Mouse (Mus musculus): ENCODE measurements around the gene Gpr165.

The Gpr165 gene

DNA sequence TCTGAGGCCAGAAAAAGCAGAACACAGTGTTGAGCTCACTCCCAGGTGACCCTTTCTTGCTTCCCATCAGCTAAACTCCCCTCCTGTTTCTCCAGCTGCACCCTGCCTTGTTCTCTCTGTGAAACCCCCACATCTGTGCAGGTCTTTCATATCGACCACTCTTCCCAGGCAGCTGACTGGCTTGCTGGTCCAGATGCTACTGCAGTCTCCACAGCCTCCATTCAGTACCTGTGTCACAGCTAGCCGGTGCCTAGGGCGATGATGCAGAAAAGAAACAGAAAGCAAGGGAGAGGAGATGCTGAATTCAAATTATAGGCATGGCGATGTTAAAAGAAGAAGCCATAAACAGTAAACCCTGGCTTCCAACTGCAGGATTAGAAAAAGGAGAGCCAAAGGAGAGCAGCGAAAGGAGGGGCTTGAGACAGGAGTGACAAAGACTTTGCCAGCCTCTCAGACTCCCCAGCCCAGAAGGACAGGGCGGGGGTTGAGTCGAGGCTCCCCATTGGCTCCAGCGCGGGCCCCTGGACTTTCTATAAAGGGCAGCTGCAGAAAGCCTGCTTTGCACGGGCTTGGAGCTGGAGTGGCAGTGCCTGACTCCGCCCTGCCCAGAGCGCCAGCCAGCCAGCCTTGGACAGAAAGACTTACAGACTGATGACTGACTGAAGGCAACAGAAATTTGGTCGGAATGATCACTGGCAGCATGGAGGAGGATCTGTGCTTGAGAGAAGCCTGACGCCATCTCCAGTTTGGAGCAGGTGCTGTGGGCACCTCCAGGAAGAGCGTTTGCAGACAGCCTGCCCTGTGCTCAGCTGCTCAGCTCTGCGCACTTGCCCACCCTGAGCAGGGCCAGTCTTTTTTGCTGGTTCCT, at the start of gene Gpr165:
Gene Gpr165 (plus strand): TSS at position 535 of the 868 bp plus-strand sequence.
- DNase-seq, result no peak

DNA sequence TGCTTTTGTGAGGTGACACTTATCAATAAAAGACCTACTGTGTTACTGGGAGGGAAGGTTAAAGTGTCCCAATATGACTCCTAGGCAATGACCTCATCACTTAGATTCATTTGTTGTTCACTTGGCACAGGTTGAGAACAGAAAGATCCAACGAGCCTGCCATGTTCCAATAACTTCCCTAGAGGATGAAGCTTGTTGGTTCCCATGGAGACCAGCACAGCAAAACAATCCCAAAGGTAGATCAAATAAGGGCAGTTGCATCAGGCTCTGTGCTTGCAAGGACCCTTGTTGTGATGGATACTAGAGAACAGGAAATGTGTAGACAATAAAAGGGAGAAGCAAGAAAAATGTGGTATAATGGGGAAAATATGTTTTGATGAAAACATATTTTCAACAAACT, 38.4 kb upstream of the Gpr165 start:
- DNase-seq, result no peak
